Mouse (Mus musculus) lung, embryonic 14.5 days (tissue): ENCODE measurements at regions not wholly inside any gene's neighbourhood (a gene's known extent, or its start where the extent isn't known, plus 50 kb on each side); places are given as distances from the start of the nearest gene placed in this dataset.

Source experiments
- ATAC-seq: fragments of 200-750 bp; cut with Nextera tagmentation; 2 replicates; pipeline ENCODE4 v1.8.0; 2017; ENCODE audit warnings: mild to moderate bottlenecking, moderate TSS enrichment, moderate library complexity; ENCODE audit not compliant: insufficient read depth
- DNase-seq: peaks from one replicate; pipeline ENCODE4 v3.0.0-alpha.2; 2015
- H3K27ac ChIP-seq: fragments of 300-500 bp; sonication (generic); 2 replicates; pipeline ENCODE4 v1.5.1; 2014; ENCODE audit warnings: low read depth, mild to moderate bottlenecking, moderate library complexity
- H3K27me3 ChIP-seq: fragments of 300-500 bp; sonication (generic); 2 replicates; pipeline ENCODE4 v1.6.1; 2014; ENCODE audit warnings: low read length, control low read depth; ENCODE audit not compliant: insufficient read depth
- H3K36me3 ChIP-seq: fragments of 300-500 bp; sonication (generic); 2 replicates; pipeline ENCODE4 v1.6.1; 2014; ENCODE audit warnings: control low read depth; ENCODE audit not compliant: insufficient read depth
- H3K4me1 ChIP-seq: fragments of 300-500 bp; sonication (generic); 2 replicates; pipeline ENCODE4 v1.6.1; 2014; ENCODE audit warnings: antibody characterized with exemption, control low read depth; ENCODE audit not compliant: insufficient read depth
- H3K4me2 ChIP-seq: fragments of 300-500 bp; sonication (generic); 2 replicates; pipeline ENCODE4 v1.6.1; 2014; ENCODE audit warnings: mild to moderate bottlenecking
- H3K4me3 ChIP-seq: fragments of 300-500 bp; sonication (generic); 2 replicates; pipeline ENCODE4 v1.5.1; 2014; ENCODE audit warnings: low read depth, low read length
- H3K9ac ChIP-seq: fragments of 300-500 bp; sonication (generic); 2 replicates; pipeline ENCODE4 v1.6.1; 2014
- H3K9me3 ChIP-seq: fragments of 300-500 bp; sonication (generic); 2 replicates; pipeline ENCODE4 v1.6.1; 2016; ENCODE audit warnings: low read depth, low read length, control low read depth
- CTCF ChIP-seq: IDR thresholded peaks from 2 replicates; pipeline ENCODE4 v1.5.1; 2016; ENCODE audit warnings: antibody characterized with exemption, low read depth
- WGBS: fragments of 180-500 bp; shearing (Covaris S2); extraction: QIAGEN DNeasy Blood & Tissue Kit; methylation state at CpG from one replicate; pipeline ENCODE4 v1.1.7; 2014; 5-methylcytosine and 5-hydroxymethylcytosine counted together

DNA sequence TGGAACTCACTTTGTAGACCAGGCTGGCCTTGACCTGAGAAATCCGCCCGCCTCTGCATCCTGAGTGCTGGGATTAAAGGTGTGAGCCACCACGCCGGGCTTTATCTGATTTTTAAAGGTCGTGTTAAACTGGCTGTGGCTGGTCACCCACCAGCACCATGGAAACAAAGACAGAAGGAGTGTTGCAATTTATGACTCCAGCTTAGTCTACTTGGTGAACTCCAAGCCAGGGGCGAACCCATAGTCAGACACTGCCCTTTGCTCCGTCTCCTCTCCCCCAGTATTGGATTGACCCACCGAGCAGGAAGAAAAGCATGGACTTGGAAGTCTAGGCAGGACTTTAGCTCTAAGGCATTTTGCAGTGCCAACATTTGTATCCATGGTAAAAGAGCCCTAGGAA lies 86.5 kb upstream of the Fam3c start:
- no peaks in the 10 kb centered on the region for H3K9me3 ChIP-seq
- no peak overlapping the region for H3K27ac ChIP-seq
- no peak for DNase-seq
- no peaks in the 10 kb centered on the region for H3K36me3 ChIP-seq
- no peak overlapping the region for H3K9ac ChIP-seq
- H3K27me3 ChIP-seq: no peaks in the 10 kb centered on the region
- H3K4me3 ChIP-seq: no peak overlapping the region
- TF ChIP-seq CTCF: no peak
- H3K4me2 ChIP-seq: no peak overlapping the region
- peaks cover 2% of the 10 kb centered on the region; the same call in 1 of the 2 replicates for H3K4me1 ChIP-seq
- ATAC-seq: no peak
- 85% methylated on average over 8 of the region's 8 CpGs for WGBS

DNA sequence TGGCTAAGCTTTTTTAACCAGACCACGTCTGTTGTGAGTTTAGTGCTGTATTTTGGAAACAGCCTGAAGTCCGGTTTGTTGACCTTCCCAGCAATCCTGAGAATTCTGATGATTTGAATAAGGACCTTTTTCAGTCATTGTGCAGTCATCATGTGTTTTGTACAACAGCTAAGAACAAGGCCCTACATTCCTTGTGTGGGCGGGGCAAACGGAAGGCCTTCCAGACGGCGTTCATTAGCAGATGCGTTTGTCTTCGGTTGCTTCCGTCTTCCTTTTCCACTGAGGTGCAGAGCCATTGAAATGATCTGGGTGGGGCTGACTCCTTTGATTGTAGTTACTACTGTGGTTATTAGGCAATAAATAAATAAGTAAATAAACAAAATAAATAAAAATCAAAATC lies 83.8 kb upstream of the Fam3c start:
- Histone ChIP-seq H3K4me3 (no peak overlapping the region), H3K9ac (no peak overlapping the region), H3K27ac (no peak overlapping the region), H3K27me3 (no peaks in the 10 kb centered on the region), H3K4me1 (peaks cover 2% of the 10 kb centered on the region; the same call in 1 of the 2 replicates), H3K4me2 (no peak overlapping the region), H3K9me3 (no peaks in the 10 kb centered on the region; the same call in 1 of the 2 replicates), H3K36me3 (no peaks in the 10 kb centered on the region)
- WGBS: 80% methylated on average over 9 of the region's 9 CpGs
- ATAC-seq (no peak), DNase-seq (no peak)
- no peak for TF ChIP-seq CTCF

DNA sequence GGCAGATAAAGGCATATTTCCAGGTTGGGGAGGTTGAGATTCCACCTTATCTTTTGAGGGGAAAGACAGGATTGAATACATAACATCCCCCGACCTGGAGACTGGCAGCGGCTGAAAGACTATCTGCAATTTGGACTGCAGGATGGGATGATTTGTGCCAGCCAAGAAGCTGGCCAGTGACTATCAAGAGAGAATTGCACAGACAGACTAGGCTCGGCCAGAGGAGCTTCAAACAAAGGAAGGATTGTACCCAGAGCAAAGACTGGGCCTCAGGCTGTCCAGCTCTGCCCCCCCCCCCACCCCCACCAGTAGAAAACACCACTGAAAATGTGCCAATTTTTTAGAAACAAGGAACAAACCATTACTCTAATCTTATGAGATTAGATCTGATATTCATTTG lies 73.0 kb upstream of the Fam3c start:
- no peak for TF ChIP-seq CTCF
- DNase-seq (no peak), ATAC-seq (no peak)
- Histone ChIP-seq H3K4me1 (no peaks in the 10 kb centered on the region; the same call in 1 of the 2 replicates), H3K4me2 (no peak overlapping the region), H3K4me3 (no peak overlapping the region), H3K27ac (no peak overlapping the region), H3K9me3 (no peaks in the 10 kb centered on the region), H3K36me3 (no peaks in the 10 kb centered on the region), H3K27me3 (no peaks in the 10 kb centered on the region), H3K9ac (no peak overlapping the region)
- whole genome bisulfite sequencing: 34% methylated on average over 3 of the region's 3 CpGs

DNA sequence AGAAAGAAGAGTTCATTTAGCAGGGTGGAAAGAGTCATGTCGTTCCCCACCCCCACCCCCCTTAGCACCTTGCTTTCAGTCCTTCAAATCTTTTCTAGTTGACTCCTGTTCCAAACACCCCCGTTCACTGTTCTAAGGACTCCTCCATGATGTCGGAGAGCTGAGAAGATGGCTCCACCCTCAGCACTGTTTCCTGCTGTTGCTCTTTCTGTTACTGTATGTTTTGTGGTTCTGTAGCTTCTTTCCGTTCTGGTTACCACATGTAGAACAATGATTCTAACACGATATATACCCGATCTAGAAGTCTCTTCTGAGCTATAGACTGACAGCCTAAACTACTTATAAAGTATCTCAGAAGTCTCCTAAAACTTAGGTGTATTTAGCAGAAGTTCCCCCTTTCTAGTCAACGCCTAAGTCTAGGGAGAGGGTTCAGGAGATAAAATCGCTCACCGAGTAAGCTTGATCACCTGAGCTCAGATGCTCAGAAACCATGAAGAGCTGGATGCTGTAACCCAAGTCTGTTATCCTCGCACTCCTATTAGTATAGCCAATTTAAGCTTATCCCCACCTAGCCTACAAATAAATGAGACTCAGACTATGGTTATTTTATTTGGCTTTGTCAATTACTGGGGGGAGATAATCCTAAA lies 68.2 kb upstream of the Fam3c start:
- WGBS: 81% methylated on average over 10 of the region's 10 CpGs
- no peak overlapping the region for H3K4me3 ChIP-seq
- H3K27me3 ChIP-seq: no peaks in the 10 kb centered on the region
- no peaks in the 10 kb centered on the region; the same call in 1 of the 2 replicates for H3K4me1 ChIP-seq
- no peak for TF ChIP-seq CTCF
- H3K9ac ChIP-seq: no peak overlapping the region
- no peak for ATAC-seq
- no peaks in the 10 kb centered on the region for H3K9me3 ChIP-seq
- no peak for DNase-seq
- H3K4me2 ChIP-seq: no peak overlapping the region
- H3K27ac ChIP-seq: no peak overlapping the region
- no peaks in the 10 kb centered on the region for H3K36me3 ChIP-seq

DNA sequence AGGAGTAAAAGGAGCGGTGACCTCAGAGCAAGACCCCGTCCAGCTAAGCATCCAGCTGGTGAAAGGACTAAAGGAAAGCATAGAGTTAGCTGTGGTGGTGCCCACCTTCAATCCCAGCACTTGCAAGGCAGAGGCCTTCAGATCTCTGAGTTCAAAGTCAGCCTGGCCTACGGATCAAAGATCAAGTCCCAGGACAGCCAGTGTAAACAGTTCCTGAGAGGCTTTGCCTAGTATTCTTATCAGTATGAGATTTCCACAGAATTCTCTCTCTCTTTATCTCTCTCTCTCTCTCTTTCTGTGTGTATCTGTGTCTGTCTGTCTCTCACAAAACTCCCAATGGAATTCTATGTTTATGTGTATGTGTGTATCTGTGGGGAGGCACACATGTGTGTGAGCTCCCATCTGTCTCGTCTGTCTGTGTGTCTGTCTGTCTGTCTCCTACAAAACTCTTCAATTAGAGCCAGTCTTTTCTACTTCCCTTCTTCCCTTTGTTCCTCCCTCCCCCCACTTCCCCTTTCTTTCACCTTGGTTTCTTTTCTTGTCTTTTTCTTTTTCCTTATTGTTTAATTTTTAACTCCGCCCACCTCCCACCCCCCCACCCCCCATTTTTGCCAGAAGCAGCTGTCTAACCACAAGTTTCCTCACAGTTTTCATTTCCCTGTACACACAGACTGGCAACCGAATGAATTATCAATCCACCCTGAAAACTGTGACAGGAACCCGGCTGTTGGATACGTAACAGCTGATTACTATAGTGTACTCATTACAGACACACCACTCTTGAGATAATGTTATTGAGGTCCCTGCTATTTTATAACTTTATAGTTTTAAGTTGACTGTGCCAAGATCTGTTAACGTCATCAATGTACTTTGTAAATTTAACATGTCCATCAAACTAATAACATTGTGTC lies 67.3 kb upstream of the Fam3c start:
- DNase-seq: no peak
- H3K9me3 ChIP-seq: no peaks in the 10 kb centered on the region
- no peaks in the 10 kb centered on the region for H3K36me3 ChIP-seq
- H3K27me3 ChIP-seq: no peaks in the 10 kb centered on the region
- ATAC-seq: no peak
- 38% methylated on average over 9 of the region's 9 CpGs for WGBS
- no peaks in the 10 kb centered on the region for H3K4me1 ChIP-seq
- H3K9ac ChIP-seq: no peak overlapping the region
- no peak overlapping the region for H3K4me2 ChIP-seq
- no peak overlapping the region for H3K27ac ChIP-seq
- TF ChIP-seq CTCF: no peak
- no peak overlapping the region for H3K4me3 ChIP-seq

DNA sequence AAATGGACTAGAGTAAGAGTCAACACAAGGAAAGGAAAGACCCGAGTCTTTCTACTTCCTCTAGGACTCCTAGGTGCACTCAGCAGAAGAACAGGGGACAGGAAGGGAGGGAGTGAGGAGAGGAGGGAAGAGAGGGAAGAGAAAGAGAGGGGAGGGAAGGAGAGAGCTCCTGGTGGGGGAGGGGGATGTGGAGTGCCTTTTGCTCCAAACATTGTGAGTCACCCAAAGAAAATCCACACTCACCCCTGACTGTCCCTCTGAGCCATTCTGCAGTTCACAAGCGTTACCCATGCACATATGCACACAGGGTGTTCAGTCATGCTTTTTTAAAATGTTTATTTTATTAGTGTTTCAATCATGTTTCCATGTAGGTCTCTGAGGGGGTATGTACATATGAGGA lies 65.5 kb upstream of the Fam3c start:
- no peak for TF ChIP-seq CTCF
- ATAC-seq (no peak), DNase-seq (no peak)
- Histone ChIP-seq H3K4me2 (no peak overlapping the region), H3K9ac (no peak overlapping the region), H3K9me3 (no peaks in the 10 kb centered on the region), H3K4me3 (no peak overlapping the region), H3K27me3 (no peaks in the 10 kb centered on the region), H3K4me1 (no peaks in the 10 kb centered on the region), H3K27ac (no peak overlapping the region), H3K36me3 (no peaks in the 10 kb centered on the region)
- 47% methylated on average over 2 of the region's 2 CpGs for WGBS

DNA sequence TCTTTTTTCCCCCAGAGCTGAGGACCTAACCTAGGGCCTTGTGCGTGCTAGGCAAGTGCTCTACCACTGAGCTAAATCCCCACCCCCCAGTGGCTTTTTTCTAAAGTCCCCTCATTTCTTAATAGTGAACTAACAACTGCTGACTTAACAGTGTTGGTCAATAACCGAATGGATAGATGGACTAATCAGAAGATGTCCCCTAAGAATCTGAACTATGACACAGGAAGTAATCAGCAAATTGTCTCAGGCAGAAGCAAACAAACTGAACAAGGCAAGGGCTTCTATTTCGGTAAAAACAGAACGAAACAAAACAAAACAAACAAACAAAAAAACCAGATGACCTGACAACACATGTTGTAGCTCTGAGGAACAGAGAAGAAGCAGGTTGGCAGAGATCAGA lies 62.2 kb upstream of the Fam3c start:
- no peak for TF ChIP-seq CTCF
- no peak overlapping the region for H3K9ac ChIP-seq
- WGBS: 63% methylated on average over 4 of the region's 4 CpGs

More for the DNA sequence above, 62.2 kb upstream of the Fam3c start:
- DNase-seq (no peak), ATAC-seq (no peak)
- H3K4me1 ChIP-seq: no peaks in the 10 kb centered on the region
- H3K27ac ChIP-seq: no peak overlapping the region
- H3K36me3 ChIP-seq: no peaks in the 10 kb centered on the region
- no peak overlapping the region for H3K4me2 ChIP-seq
- H3K4me3 ChIP-seq: no peak overlapping the region
- no peaks in the 10 kb centered on the region for H3K27me3 ChIP-seq
- no peaks in the 10 kb centered on the region for H3K9me3 ChIP-seq
